Mouse (Mus musculus) brain, embryonic 18.5 days (tissue): ENCODE data around the gene Car11.
"Not testable (repeated sequence)": the region's sequence is repeated elsewhere in the genome, so short reads cannot be mapped to it uniquely, and the experiment has no call there.

Source experiments
- DNase-seq: peaks from one replicate; pipeline ENCODE4 v3.0.0-alpha.2; 2012; ENCODE audit warnings: low read depth, low spot score

Gene Car11

GRCm38 (mm10) chr7:45699523-45700141 is at the start of gene Car11:
TSS of gene Car11 (plus strand) at chr7:45699843.
- no peak for DNase-seq

- not testable (repeated sequence) for DNase-seq
Measured at GRCm38 (mm10) chr7:45650484-45650883, 49.2 kb upstream of the Car11 start.

GRCm38 (mm10) chr7:45654424-45655047 is 45.1 kb upstream of the Car11 start:
- DNase-seq = no peak

- DNase-seq = no peak
Measured at GRCm38 (mm10) chr7:45660746-45661478, 38.7 kb upstream of the Car11 start.

GRCm38 (mm10) chr7:45661702-45662101 is 37.9 kb upstream of the Car11 start:
- DNase-seq = not testable (repeated sequence)

- no peak for DNase-seq
Measured at GRCm38 (mm10) chr7:45665303-45666138, 34.1 kb upstream of the Car11 start.

GRCm38 (mm10) chr7:45666161-45666560 is 33.5 kb upstream of the Car11 start, which contains the start of gene Fut2:
TSS of gene Fut2 (minus strand) at chr7:45666394.
- DNase-seq = no peak

GRCm38 (mm10) chr7:45667761-45668160 is 31.9 kb upstream of the Car11 start:
- no peak for DNase-seq

- no peak for DNase-seq
Measured at GRCm38 (mm10) chr7:45668921-45669320, 30.7 kb upstream of the Car11 start.

- DNase-seq = no peak
Measured at GRCm38 (mm10) chr7:45677627-45678295, 21.9 kb upstream of the Car11 start.

GRCm38 (mm10) chr7:45678513-45678912 is 21.1 kb upstream of the Car11 start:
- no peak for DNase-seq

GRCm38 (mm10) chr7:45679966-45680621 is 19.5 kb upstream of the Car11 start:
- no peak for DNase-seq

GRCm38 (mm10) chr7:45681046-45681736 is 18.5 kb upstream of the Car11 start:
- no peak for DNase-seq

GRCm38 (mm10) chr7:45682144-45683126 is 17.2 kb upstream of the Car11 start:
- no peak for DNase-seq

- DNase-seq = no peak
Measured at GRCm38 (mm10) chr7:45683396-45684050, 16.1 kb upstream of the Car11 start, which contains the start of gene Ntn5. TSS of gene Ntn5 (plus strand) at chr7:45684022.

- DNase-seq = no peak
Measured at GRCm38 (mm10) chr7:45685811-45686210, 13.8 kb upstream of the Car11 start.

GRCm38 (mm10) chr7:45686841-45687240 is 12.8 kb upstream of the Car11 start:
- DNase-seq = no peak

- DNase-seq = no peak
Measured at GRCm38 (mm10) chr7:45689099-45689498, 10.5 kb upstream of the Car11 start.
